Mouse (Mus musculus) spleen, adult 18-20 months (tissue): ENCODE data around the gene Top3b.
"Not testable (repeated sequence)": the region's sequence is repeated elsewhere in the genome, so short reads cannot be mapped to it uniquely, and the experiment has no call there.

ENCODE experiments used
- DNase-seq, 2 experiments: peaks; one replicate each; pipeline ENCODE4 v3.0.0; 2022; ENCODE audit warnings: mixed read lengths in 2 of 2

Gene Top3b

DNA sequence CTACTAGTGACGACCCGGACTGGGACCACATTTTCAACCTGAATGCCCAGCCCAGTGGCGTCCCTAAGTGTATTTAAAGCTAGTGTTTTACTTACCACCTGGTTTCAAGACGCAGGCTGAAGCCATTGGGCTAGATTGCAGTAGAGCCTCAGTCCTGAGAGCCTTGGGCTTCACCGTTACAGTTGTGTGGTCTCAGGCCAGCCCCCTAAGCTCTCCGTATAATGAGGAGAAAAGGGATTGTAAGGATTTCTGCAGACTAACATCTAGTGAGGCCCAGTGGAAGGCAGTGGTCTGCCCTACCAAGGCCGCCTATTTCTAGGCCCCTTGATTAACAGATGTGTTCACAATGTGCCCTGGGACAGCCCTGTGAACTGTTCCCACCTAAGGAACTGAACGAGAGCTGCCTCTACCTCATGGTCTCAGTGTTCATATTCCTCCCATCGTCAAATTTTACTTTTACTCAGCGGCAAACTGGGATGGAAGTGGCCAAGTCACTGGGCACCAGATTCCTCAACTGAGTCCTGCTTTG, 26.6 kb downstream of the Top3b start:
- DNase-seq: peak in 1 of 2 experiments; percentile 6

DNA sequence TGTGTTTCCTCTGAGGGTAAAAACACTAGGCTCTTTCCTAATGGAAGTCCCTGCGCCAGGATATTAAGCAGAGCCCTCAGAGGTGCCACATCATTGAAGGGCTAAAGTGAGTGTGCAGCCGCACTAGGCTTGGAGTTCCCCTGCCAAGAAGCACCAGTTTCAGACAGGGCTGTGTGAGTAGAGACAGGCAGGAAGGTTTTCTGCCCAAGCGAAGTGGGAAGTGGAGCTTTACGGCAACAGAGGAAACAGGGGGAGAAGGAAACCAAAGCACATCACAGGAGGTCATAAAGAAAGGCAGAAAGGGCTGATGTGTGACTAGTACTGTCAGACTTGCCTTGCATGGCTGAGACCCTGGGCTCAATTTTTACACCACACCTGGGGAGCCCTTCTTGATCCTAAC, 31.8 kb downstream of the Top3b start:
- DNase-seq: no peak

DNA sequence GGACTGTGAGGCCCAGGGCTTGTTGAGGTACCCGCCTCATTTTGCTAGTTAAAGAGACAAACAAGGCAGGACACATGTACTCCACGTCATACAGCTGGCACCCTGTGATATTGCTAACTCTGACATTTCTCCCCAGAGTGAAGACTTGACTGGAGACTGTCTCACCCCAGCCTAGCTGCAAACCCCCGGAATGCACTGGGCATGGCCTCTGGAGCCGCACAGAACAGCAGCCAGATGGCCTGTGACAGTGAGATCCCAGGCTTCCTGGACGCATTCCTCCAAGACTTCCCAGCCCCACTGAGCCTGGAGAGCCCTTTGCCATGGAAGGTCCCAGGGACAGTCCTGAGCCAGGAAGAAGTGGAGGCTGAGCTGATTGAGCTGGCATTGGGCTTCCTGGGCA, 32.7 kb downstream of the Top3b start:
- no peak for DNase-seq

DNA sequence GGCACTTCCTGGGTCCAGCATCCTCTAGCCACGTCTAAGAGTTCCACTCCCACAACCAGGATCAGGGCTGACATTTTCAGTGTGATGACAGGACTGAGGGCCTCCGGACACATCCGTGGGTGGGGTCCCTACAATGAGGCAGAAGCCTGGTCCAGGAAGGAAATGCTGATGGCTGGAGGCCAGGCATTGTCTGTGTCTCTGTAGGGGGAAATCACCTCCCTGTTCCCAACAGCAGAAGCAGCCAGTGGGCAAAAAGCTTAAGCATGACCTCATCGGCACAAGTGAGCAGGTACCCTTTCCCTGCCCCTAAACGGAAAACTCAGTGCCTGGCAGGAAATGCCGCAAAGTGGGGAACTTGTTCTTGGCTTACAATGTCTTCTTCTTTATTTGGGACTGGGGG, 37.3 kb downstream of the Top3b start:
- DNase-seq: no peak

DNA sequence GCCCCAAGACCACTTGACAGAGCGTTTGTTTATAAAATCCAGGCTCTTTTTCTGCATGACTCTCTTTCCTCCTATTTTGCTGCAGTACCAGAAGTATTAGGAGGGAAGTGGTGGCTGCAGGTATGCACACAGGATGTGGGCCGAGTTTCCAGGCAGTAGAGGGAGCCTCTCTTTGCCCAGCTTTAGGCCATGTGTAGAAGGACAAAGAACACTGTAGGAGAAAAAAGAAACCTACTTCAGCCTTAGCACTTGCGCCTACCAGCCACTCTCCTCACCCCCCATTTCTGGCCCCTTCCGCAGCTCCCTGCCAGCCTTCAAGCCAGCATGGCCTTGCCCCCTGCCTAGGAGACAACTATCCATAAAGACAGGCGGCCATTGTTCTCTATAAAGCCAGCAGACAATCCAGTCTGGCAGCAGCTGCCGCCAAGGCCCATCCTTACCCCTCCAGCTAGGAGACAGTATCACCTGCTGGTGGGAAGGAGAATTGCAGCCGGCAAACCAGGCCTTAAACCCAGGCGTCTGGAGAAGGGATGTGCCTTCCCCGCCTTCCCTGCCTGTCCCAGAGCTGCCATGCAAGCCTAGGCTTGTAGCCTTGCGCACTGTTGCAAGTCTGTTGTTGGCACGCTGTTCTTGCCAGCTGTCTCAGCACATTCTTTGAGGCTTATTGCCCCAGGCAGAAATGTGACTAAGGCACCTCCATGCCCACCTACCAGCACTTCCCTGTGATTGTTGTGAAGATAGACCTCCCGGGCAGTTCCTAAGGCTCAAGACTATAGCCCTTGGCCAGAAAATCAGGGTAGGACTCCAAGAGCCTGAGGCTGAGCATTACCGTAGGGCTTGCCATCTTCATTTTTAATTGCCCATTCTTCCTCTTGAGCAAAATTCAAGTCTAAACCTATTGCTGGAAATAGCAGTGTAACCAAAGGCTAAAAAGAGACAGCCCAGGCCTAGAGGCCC, 41.4 kb downstream of the Top3b start:
- DNase-seq: peak; percentile 48 to 63

DNA sequence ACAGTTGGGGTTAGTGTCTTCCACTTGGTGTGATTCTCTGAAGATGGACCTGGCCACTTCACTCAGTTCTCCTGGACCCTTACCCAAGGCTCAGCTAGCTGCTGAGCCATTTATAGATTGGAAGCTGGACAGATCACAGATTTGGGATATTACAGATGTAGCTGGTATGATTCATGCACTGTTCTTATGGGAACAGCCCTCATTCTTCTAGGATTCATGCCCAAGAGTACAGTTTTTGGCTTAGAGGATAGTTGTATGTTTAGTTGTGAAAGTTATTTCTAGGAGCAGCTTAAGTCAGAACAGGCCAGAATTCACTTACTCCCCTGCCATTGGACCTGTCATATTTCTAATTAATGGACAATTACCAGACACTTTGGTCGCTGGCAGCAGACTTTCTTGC, 42.9 kb downstream of the Top3b start:
- DNase-seq: no peak

DNA sequence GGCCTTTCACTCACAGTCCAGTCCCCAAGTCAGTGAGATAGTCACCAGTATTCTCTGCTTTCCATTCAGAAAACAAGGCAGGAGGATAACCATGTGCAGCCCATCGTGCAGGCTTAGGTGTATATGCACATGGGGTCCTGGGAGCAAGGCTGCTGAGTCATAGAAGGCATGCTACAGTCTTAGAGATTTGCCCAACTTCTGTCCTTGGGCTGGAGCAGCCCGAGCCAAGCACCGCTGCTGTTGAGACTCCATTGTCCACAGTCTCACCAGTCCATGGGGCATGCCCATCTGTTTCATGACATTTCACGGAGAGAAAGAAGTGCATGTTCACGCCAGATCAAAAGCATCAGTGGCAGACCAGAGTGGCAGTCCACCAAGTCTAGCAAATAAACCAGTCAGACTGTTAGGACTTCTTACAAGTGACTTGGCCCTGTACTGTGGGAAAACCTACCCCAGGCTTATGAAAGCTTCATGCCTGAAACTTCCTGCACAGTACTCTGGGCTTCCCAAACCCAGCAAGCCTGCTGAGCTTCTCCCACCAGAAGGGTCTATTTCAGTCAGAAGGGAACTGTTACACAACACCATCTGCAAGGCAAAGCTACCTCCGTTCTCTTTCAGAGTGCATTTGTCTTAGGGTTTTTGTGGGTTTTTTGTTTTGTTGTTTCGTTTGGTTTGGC, 48.0 kb downstream of the Top3b start:
- no peak for DNase-seq

DNA sequence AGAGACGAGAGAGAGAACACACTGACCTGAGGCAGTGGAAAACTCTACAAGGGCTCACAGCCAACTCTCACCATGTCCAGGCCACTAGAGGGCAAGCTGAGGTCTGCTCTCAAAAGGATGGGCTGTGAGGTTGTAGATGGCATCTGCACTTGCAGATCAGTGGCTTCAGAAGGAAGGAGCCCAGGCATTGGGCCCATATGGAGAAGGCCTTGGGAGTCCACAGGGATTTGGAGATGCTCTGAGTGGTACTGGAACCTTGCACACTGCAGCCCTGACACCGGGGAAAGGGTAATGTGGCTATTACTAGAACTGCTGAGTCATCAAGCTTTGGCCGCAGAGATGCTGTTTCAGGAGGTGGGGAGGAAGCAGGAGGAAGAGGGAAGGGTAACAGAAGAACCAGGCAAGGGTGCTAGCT, 50.5 kb downstream of the Top3b start:
- no peak for DNase-seq

DNA sequence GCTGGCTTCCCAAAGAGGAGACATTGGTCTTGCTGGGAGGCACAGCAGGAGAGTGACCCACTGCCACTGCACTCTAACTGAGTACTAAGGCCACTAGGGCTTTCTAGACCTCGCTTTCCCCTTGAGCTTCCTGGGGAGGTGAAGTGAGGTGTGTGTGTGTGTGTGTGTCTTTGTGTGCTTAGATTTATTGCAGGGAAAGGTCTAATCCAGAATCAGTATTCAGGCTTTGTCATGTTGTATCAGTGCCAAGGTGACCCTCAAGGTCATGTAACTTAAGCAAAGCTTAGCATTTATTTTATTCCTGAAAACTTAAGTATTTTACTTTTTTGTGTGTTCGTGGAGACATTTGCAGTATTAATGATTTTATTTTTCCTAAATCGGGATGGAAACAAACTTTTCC, 53.9 kb downstream of the Top3b start:
- no peak for DNase-seq

DNA sequence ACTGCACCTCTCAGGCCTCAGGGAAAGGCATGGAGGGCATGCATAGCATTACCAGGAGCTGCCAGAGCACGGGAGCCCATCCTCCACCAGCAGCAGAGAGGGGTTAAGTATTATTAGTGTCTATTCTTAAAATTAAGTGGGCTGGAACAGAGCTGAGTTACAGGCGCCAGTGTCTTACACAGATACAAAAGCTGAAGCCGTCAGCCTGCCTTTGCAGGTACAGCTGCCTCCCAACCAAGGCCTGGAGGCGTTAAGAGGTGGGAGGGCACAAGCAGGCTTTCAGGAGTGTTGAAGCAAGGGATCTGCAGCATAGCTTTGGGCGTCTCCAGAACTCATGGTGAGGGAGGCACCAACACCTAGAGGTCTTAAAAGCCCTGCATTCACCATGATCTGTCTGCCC, 56.0 kb downstream of the Top3b start:
- no peak for DNase-seq

DNA sequence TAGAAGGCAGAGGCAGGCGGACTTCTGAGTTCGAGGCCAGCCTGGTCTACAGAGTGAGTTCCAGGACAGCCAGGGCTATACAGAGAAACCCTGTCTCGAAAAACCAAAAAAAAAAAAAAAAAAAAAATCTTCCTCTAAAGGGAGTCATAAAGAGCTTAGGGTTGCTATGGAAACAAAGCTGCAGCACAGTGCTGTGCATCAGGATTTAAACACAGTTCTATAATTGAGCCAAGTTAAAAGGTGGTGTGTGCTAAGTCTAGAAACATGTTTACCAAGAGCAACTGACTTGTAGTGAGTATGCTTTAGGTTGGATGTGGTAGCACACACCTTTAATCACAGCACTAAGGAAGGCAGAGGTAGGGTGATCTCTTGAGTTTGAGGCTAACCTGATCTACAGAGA, 58.4 kb downstream of the Top3b start:
- not testable (repeated sequence) for DNase-seq

DNA sequence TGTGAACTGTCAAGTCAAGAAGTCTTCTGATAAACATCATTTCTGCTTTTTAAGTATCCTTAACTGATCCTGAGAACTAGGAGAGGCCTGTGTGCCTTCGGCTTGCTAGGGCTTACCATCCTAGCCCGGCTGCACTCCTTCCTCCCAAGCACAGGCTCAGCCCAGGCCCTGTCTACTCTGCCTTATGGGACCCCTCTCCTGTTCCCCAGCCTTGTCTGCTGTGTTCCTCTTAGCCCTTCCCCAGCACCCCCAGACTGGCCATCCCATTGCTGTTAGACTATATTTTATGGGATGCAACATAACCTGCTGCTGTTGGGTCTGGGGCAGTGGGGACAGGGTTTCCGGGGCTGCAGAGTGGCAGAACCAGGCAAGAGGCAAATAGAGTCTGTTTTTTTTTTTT, 59.8 kb downstream of the Top3b start:
- no peak for DNase-seq

DNA sequence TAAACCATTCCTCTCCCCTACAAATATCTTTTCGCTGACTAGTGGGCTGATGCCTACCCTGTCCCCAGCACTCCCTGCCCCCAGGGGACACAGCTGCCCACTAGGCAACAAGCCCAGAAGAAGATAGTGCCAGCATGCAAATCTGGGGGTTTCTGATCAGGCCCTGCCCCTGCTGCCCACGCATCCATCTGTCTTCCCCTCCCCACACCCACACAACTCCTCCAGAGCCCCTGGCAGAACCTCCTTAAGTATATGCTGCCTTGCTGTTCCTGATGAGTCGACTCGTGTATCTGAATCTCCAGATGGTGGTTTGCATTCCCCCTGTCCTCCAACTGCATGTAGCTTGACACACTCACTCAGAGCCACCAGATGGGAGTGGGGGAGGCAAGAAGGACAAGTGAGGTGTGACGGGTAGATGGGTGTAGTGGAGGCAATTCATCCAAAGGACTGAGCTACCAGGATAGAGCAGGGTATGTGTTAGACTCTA, 60.3 kb downstream of the Top3b start:
- DNase-seq: no peak

DNA sequence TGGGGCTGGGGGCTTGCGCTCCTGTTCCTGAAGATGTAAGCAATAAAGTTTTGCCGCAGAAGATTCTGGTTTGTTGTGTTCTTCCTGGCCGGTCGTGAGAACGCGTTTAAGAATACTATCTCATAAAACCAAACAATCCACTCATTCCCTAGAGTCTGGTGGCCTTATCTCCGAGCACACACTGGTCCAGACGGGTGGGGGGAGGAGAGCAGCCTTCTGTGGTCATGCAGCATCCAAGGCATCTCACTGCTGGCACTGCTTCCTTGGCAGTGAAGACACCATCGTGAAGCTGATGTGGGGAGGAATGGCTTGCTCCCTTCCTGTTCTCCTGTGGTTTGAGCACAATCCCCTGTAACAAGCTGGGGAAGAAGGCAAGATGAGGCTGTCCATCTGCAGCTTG, 69.0 kb downstream of the Top3b start:
- DNase-seq: no peak

DNA sequence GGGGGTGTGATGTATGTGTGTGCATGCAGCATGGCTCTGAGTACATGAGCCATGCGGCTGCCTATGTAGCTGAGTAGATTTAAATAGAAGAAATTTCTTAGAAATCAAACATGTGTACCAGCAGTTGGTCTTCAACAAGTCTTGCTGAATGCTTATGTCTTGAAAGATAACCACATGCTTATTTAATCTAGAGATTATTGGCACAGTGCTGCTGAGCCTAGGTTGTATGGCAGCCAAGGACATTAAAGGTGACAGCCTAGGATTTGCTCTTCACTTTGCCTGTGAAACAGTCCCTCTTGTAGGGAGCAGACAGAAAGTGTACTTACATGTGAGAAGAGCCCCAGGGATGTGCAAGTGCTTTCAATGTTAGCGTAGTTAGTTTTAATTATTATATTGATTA, 70.5 kb downstream of the Top3b start:
- DNase-seq: no peak
